Mouse (Mus musculus) midbrain, embryonic 15.5 days (tissue): Measurements from ENCODE around the gene Gm17482. TPM values are rescaled to one million over a fixed set of nuclear protein-coding genes. Genes with fewer than 3 reads are reported as not detected.

Experiments used
- ATAC-seq: fragments of 200-750 bp; cut with Nextera tagmentation; replicated peaks from 2 replicates; pipeline ENCODE4 v1.8.0; 2017; ENCODE audit warnings: moderate TSS enrichment
- H3K27ac ChIP-seq: fragments of 300-500 bp; sonication (generic); 2 replicates; pipeline ENCODE4 v1.5.1; 2015; ENCODE audit warnings: mild to moderate bottlenecking, inconsistent platforms
- H3K27me3 ChIP-seq: fragments of 300-500 bp; sonication (generic); replicated peaks from 2 replicates; pipeline ENCODE4 v1.6.1; 2015; ENCODE audit warnings: inconsistent platforms
- H3K36me3 ChIP-seq: fragments of 300-500 bp; sonication (generic); replicated peaks from 2 replicates; pipeline ENCODE4 v1.6.1; 2015; ENCODE audit warnings: inconsistent platforms
- H3K4me1 ChIP-seq: fragments of 300-500 bp; sonication (generic); 2 replicates; pipeline ENCODE4 v1.6.1; 2015; ENCODE audit warnings: inconsistent platforms
- H3K4me2 ChIP-seq: fragments of 300-500 bp; sonication (generic); 2 replicates; pipeline ENCODE4 v1.6.1; 2015; ENCODE audit warnings: inconsistent platforms, mild to moderate bottlenecking, moderate library complexity
- H3K4me3 ChIP-seq: fragments of 300-500 bp; sonication (generic); 2 replicates; pipeline ENCODE4 v1.5.1; 2015; ENCODE audit warnings: mild to moderate bottlenecking, inconsistent platforms
- H3K9ac ChIP-seq: fragments of 300-500 bp; sonication (generic); 2 replicates; pipeline ENCODE4 v1.6.1; 2015; ENCODE audit warnings: mild to moderate bottlenecking, inconsistent platforms
- H3K9me3 ChIP-seq: fragments of 300-500 bp; sonication (generic); 2 replicates; pipeline ENCODE4 v1.6.1; 2016; ENCODE audit warnings: inconsistent platforms
- WGBS: fragments of 180-500 bp; shearing (Covaris S2); methylation state at CpG from one replicate; pipeline ENCODE4 v1.1.7; 2015; ENCODE audit warnings: mixed read lengths; 5-methylcytosine and 5-hydroxymethylcytosine counted together
- polyA plus RNA-seq: library from polyadenylated mRNA; unstranded; fragments of >200 nt; fragmentation: Nextera tagmentation; extraction: Ambion mirVana; gene quantifications from 2 replicates; pipeline ENCODE4 v1.2.1, GENCODE M21; 2015

The Gm17482 gene
- not detected in 2 replicates for polyA plus RNA-seq

- H3K27ac ChIP-seq = no peak within 1 kb of the TSS
- peak; percentile 27; the same call in 1 of the 2 replicates for ATAC-seq
Observed at GRCm38 (mm10) chr6:115227043-115227442, at the start of gene Gm17482. Gene Gm17482 (plus strand): TSS chr6:115227343.

GRCm38 (mm10) chr6:115178826-115179225 is 48.3 kb upstream of the Gm17482 start:
- Histone ChIP-seq H3K4me1 (no peaks in the 10 kb centered on the region), H3K9ac (no peak overlapping the region), H3K27ac (no peak overlapping the region), H3K4me3 (no peak overlapping the region), H3K4me2 (no peak overlapping the region), H3K9me3 (no peaks in the 10 kb centered on the region), H3K27me3 (no peaks in the 10 kb centered on the region), H3K36me3 (no peaks in the 10 kb centered on the region)
- WGBS = 34% methylated on average over 3 of the region's 3 CpGs
- ATAC-seq = no peak

More at GRCm38 (mm10) chr6:115227043-115227442, at the start of gene Gm17482:
- 71% methylated on average over 4 of the region's 4 CpGs for whole genome bisulfite sequencing
- no peak within 1 kb of the TSS for H3K9ac ChIP-seq
- no peak within 1 kb of the TSS for H3K4me2 ChIP-seq
- no peaks in the 10 kb centered on the region for H3K4me1 ChIP-seq
- no peaks in the 10 kb centered on the region for H3K9me3 ChIP-seq
- no peak within 1 kb of the TSS for H3K4me3 ChIP-seq
- H3K36me3 ChIP-seq = no peaks in the 10 kb centered on the region
- no peaks in the 10 kb centered on the region for H3K27me3 ChIP-seq

GRCm38 (mm10) chr6:115181094-115181493 is 46.0 kb upstream of the Gm17482 start:
- no peaks in the 10 kb centered on the region for H3K4me1 ChIP-seq
- H3K27me3 ChIP-seq = no peaks in the 10 kb centered on the region
- H3K9ac ChIP-seq = no peak overlapping the region
- no peak for ATAC-seq
- H3K36me3 ChIP-seq = no peaks in the 10 kb centered on the region
- H3K27ac ChIP-seq = no peak overlapping the region
- H3K4me2 ChIP-seq = no peak overlapping the region
- H3K4me3 ChIP-seq = no peak overlapping the region
- WGBS = 80% methylated on average over 2 of the region's 2 CpGs
- no peaks in the 10 kb centered on the region for H3K9me3 ChIP-seq

- no peaks in the 10 kb centered on the region for H3K9me3 ChIP-seq
- no peaks in the 10 kb centered on the region for H3K4me1 ChIP-seq
- WGBS = 82% methylated on average over 7 of the region's 7 CpGs
- H3K36me3 ChIP-seq = no peaks in the 10 kb centered on the region
- no peaks in the 10 kb centered on the region for H3K27me3 ChIP-seq
- H3K9ac ChIP-seq = no peak overlapping the region
- ATAC-seq = no peak
- no peak overlapping the region for H3K27ac ChIP-seq
- no peak overlapping the region for H3K4me2 ChIP-seq
- no peak overlapping the region for H3K4me3 ChIP-seq
Observed at GRCm38 (mm10) chr6:115191111-115191510, 36.0 kb upstream of the Gm17482 start.

- H3K4me2 ChIP-seq = no peak overlapping the region
- 90% methylated on average over 3 of the region's 3 CpGs for WGBS
Observed at GRCm38 (mm10) chr6:115200753-115201152, 26.4 kb upstream of the Gm17482 start.

GRCm38 (mm10) chr6:115203029-115203428 is 24.1 kb upstream of the Gm17482 start:
- Histone ChIP-seq H3K9me3 (no peaks in the 10 kb centered on the region), H3K27me3 (no peaks in the 10 kb centered on the region), H3K9ac (no peak overlapping the region), H3K4me2 (no peak overlapping the region), H3K36me3 (no peaks in the 10 kb centered on the region), H3K4me3 (no peak overlapping the region), H3K4me1 (no peaks in the 10 kb centered on the region), H3K27ac (no peak overlapping the region)
- no peak for ATAC-seq
- 70% methylated on average over 3 of the region's 3 CpGs for WGBS

More at GRCm38 (mm10) chr6:115200753-115201152, 26.4 kb upstream of the Gm17482 start:
- Histone ChIP-seq H3K36me3 (no peaks in the 10 kb centered on the region), H3K4me3 (no peak overlapping the region), H3K9ac (no peak overlapping the region), H3K9me3 (no peaks in the 10 kb centered on the region), H3K27ac (no peak overlapping the region), H3K27me3 (no peaks in the 10 kb centered on the region), H3K4me1 (no peaks in the 10 kb centered on the region)
- no peak for ATAC-seq

- Histone ChIP-seq H3K36me3 (no peaks in the 10 kb centered on the region), H3K27ac (no peak overlapping the region), H3K4me2 (no peak overlapping the region), H3K4me1 (no peaks in the 10 kb centered on the region), H3K27me3 (no peaks in the 10 kb centered on the region), H3K9me3 (no peaks in the 10 kb centered on the region), H3K4me3 (no peak overlapping the region), H3K9ac (no peak overlapping the region)
- WGBS = 89% methylated on average over 2 of the region's 2 CpGs
- no peak for ATAC-seq
Observed at GRCm38 (mm10) chr6:115210187-115210586, 17.0 kb upstream of the Gm17482 start.

GRCm38 (mm10) chr6:115210820-115211219 is 16.3 kb upstream of the Gm17482 start:
- no peaks in the 10 kb centered on the region for H3K4me1 ChIP-seq
- H3K9me3 ChIP-seq = no peaks in the 10 kb centered on the region
- no peaks in the 10 kb centered on the region for H3K36me3 ChIP-seq
- no peak for ATAC-seq
- no peak overlapping the region for H3K4me3 ChIP-seq
- H3K27ac ChIP-seq = no peak overlapping the region
- H3K27me3 ChIP-seq = no peaks in the 10 kb centered on the region
- H3K9ac ChIP-seq = no peak overlapping the region
- H3K4me2 ChIP-seq = no peak overlapping the region
- WGBS = 86% methylated on average over 3 of the region's 3 CpGs

GRCm38 (mm10) chr6:115212132-115212903 is 14.8 kb upstream of the Gm17482 start:
- no peaks in the 10 kb centered on the region for H3K36me3 ChIP-seq
- H3K27ac ChIP-seq = no peak overlapping the region
- ATAC-seq = no peak
- no peak overlapping the region for H3K4me2 ChIP-seq
- H3K27me3 ChIP-seq = no peaks in the 10 kb centered on the region
- 68% methylated on average over 5 of the region's 5 CpGs for WGBS
- H3K4me1 ChIP-seq = no peaks in the 10 kb centered on the region
- no peak overlapping the region for H3K4me3 ChIP-seq
- no peak overlapping the region for H3K9ac ChIP-seq
- no peaks in the 10 kb centered on the region for H3K9me3 ChIP-seq

GRCm38 (mm10) chr6:115213129-115213528 is 14.0 kb upstream of the Gm17482 start:
- Histone ChIP-seq H3K4me3 (no peak overlapping the region), H3K27me3 (no peaks in the 10 kb centered on the region), H3K27ac (no peak overlapping the region), H3K4me1 (no peaks in the 10 kb centered on the region), H3K9ac (no peak overlapping the region), H3K9me3 (no peaks in the 10 kb centered on the region), H3K4me2 (no peak overlapping the region), H3K36me3 (no peaks in the 10 kb centered on the region)
- ATAC-seq = no peak
- 74% methylated on average over 5 of the region's 5 CpGs for WGBS

- Histone ChIP-seq H3K9ac (no peak overlapping the region), H3K27me3 (no peaks in the 10 kb centered on the region), H3K27ac (no peak overlapping the region), H3K4me3 (no peak overlapping the region), H3K4me2 (no peak overlapping the region), H3K36me3 (no peaks in the 10 kb centered on the region), H3K9me3 (no peaks in the 10 kb centered on the region), H3K4me1 (no peaks in the 10 kb centered on the region)
- 84% methylated on average over 8 of the region's 8 CpGs for WGBS
- no peak for ATAC-seq
Observed at GRCm38 (mm10) chr6:115221215-115221641, 5.9 kb upstream of the Gm17482 start.

- H3K27me3 ChIP-seq = no peaks in the 10 kb centered on the region
- ATAC-seq = no peak
Observed at GRCm38 (mm10) chr6:115225519-115225918, 1.6 kb upstream of the Gm17482 start.

GRCm38 (mm10) chr6:115227529-115227928 is 386 bp downstream of the Gm17482 start:
- Histone ChIP-seq H3K9me3 (no peaks in the 10 kb centered on the region), H3K4me3 (no peak overlapping the region), H3K9ac (no peak overlapping the region), H3K4me2 (no peak overlapping the region), H3K36me3 (no peaks in the 10 kb centered on the region), H3K27me3 (no peaks in the 10 kb centered on the region), H3K27ac (no peak overlapping the region), H3K4me1 (no peaks in the 10 kb centered on the region)
- peak; percentile 74 for ATAC-seq
- 4% methylated on average over 2 of the region's 2 CpGs for WGBS

More at GRCm38 (mm10) chr6:115225519-115225918, 1.6 kb upstream of the Gm17482 start:
- Histone ChIP-seq H3K36me3 (no peaks in the 10 kb centered on the region), H3K9me3 (no peaks in the 10 kb centered on the region), H3K4me2 (no peak overlapping the region), H3K27ac (no peak overlapping the region), H3K4me1 (no peaks in the 10 kb centered on the region), H3K4me3 (no peak overlapping the region), H3K9ac (no peak overlapping the region)
- WGBS = 52% methylated on average over 3 of the region's 3 CpGs
